Mouse (Mus musculus): ENCODE measurements around the gene Nusap1. TPM values are rescaled to one million over a fixed set of nuclear protein-coding genes. Genes with fewer than 3 reads are reported as not detected.

Nusap1 gene
- 0.10 and 0.21 TPM in 2 replicates for polyA plus RNA-seq (2012; rRNA removed)

DNA sequence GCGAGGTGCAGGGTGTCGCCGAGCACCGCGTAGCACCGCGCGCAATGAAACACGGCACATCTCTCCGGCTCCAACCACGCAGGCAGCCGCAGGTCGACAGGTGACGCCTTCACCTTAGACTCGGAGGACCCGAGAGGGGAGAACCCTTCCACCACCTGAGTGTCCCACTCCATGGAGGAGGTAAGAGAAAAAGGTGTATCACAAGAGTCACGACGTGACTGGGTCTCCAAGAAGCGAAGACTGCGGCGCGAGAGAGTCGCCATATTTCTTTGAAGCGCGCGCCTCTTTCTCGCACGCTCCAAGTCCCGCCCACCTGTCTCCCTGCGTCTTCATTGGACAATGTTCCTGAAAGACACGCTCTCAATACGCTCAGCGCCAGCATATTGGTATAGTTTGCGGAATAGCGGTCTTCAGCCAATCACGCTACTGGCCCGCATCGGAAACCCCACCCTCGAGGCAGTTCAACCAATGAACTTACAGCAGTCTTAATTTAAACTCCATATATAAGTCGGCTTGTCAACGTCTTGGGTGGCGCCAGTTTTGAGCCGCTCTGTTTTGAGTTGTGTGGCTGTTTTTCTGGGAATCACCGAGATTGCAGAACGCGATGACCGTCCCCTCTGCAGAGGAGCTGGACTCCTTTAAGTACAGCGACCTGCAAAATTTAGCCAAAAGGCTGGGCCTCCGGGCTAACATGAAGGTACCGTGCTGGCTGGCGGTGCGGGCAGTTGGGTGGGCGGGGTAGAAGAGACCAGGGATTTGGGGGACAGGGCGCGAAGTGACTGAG is at the start of gene Nusap1, which contains the start of gene Oip5:
TSS of gene Nusap1 (plus strand) at position 100 of the 784 bp plus-strand sequence.
TSS of gene Oip5 (minus strand) at position 271 of the 784 bp plus-strand sequence.

DNA sequence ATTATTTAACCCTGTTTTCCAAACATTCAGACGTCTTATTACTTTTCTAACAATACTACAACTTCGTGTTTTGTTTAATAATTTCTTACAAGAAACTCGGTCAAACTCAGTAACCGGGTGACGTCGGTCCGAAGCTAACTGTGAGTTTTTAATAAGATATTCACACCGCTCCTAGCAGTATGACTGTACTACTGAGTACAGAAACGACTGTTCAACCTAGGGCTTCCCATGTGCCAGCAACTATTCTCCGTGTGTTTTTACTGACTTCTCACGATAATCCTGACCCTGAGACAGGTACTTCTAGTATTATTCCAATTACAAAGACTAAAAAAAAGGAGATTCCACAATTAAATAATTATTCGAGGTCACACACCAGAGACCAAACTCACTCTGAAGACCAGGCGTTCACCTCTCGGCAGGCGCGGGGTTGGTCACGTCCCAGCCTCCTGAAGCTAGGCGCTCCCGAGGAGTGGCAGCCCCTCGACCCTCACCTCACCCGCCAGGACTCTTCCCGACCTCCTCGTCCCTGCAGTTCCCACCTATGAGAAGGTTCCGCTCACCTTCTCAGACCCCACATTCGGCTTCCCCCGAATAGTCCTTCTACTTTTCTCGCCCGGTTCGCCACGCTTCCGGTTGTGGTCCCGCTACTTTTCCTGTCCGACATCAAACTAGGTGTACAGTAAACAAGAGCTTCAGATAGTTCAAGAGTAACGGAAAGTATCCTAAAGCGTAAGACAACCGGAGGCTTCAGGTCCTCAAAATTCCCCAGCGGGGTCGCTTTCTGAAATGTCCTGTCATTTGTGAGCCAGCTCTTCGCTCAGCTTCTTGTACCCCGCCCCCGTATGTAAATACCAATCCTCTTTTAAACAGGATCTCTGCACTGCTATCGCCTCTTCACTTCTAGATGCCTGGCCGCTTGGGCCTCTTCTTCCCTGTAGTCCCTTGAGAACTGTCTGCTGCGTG is 44.4 kb downstream of the Nusap1 start, which contains the start of gene Ndufaf1:
TSS of gene Ndufaf1 (minus strand) at position 608 of the 963 bp plus-strand sequence.

DNA sequence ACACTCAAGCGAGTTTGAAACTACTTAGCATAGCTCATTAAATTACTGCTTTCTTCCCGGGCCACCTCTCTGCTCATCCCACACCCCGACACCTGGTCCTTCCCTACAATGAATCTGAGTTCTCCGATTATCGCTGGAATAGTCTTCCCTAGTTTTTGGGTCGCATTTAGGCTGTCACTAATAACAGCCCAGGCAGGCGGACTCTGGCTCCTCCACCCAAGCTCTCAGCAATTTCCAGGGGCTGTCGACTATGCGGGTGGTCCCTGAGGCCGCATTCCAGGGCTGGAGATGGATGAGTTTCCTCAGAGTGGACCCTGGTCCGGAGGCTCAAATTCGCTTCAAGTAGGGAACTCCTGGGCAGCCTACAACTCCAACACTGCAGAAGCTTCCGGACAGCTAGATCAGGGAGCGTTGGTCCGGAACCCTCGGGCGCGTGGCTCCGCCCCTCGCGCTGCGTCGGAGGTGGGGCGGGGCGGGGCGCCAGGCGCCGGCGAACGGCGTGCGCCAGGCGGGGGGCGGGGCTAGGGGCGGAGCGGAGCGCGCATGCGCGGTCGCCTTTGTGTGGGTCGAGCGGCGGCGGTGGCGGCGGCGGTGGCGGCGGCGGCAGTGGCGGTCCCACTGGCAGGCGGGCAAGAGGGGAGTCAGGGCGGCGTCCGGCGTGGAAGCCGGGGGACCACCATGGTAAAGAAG is 56.6 kb downstream of the Nusap1 start, which contains the start of gene Rtf1:
TSS of gene Rtf1 (plus strand) at position 544 of the 690 bp plus-strand sequence.

Other genes starting within 250 kb of the Nusap1 start
- gene Ino80, start 140.6 kb upstream of the Nusap1 start, polyA plus RNA-seq (2012; rRNA removed): 2.0 and 2.6 TPM in 2 replicates
- gene Exd1, start 70.7 kb upstream of the Nusap1 start, polyA plus RNA-seq (2012; rRNA removed): 0.05 TPM in 1 of 2 replicates, not detected in the other
- 70.6 and 77.7 TPM in 2 replicates for gene Chp1, start 70.6 kb upstream of the Nusap1 start, polyA plus RNA-seq (2012; rRNA removed)
- 2.5 and 3.0 TPM in 2 replicates for gene Oip5, start 171 bp downstream of the Nusap1 start, polyA plus RNA-seq (2012; rRNA removed)
- gene Ndufaf1, start 44.5 kb downstream of the Nusap1 start, polyA plus RNA-seq (2012; rRNA removed): 0.22 and 0.49 TPM in 2 replicates
- gene Rtf1, start 56.8 kb downstream of the Nusap1 start, polyA plus RNA-seq (2012; rRNA removed): 3.2 and 3.7 TPM in 2 replicates
- 10.1 and 12.8 TPM in 2 replicates for gene Itpka, start 124.0 kb downstream of the Nusap1 start, polyA plus RNA-seq (2012; rRNA removed)
- 7.0 and 8.8 TPM in 2 replicates for gene Ltk, start 142.1 kb downstream of the Nusap1 start, polyA plus RNA-seq (2012; rRNA removed)
- 14.0 and 14.1 TPM in 2 replicates for gene Rpap1, start 169.2 kb downstream of the Nusap1 start, polyA plus RNA-seq (2012; rRNA removed)
- gene Tyro3, start 179.4 kb downstream of the Nusap1 start, polyA plus RNA-seq (2012; rRNA removed): 18.0 and 21.9 TPM in 2 replicates